Mouse (Mus musculus) hindbrain, embryonic 15.5 days (tissue): ENCODE measurements around the gene Coa4. TPM values are rescaled to one million over a fixed set of nuclear protein-coding genes. Genes with fewer than 3 reads are reported as not detected.
A peak's percentile ranks its signal among the peaks of the same experiment; 100 is the strongest.
"Not testable (repeated sequence)": the region's sequence is repeated elsewhere in the genome, so short reads cannot be mapped to it uniquely, and the experiment has no call there.

Experiments used
- ATAC-seq: fragments of 200-750 bp; cut with Nextera tagmentation; 2 replicates; pipeline ENCODE4 v1.8.0; 2017; ENCODE audit warnings: low read depth, moderate number of reproducible peaks, moderate TSS enrichment; ENCODE audit not compliant: low FRiP score
- H3K27ac ChIP-seq: fragments of 300-500 bp; sonication (generic); replicated peaks from 2 replicates; pipeline ENCODE4 v1.5.1; 2015; ENCODE audit warnings: mild to moderate bottlenecking, inconsistent platforms
- H3K27me3 ChIP-seq: fragments of 300-500 bp; sonication (generic); 2 replicates; pipeline ENCODE4 v1.6.1; 2015; ENCODE audit warnings: control low read depth, inconsistent platforms
- H3K36me3 ChIP-seq: fragments of 300-500 bp; sonication (generic); 2 replicates; pipeline ENCODE4 v1.6.1; 2015; ENCODE audit warnings: control low read depth, inconsistent platforms
- H3K4me1 ChIP-seq: fragments of 300-500 bp; sonication (generic); replicated peaks from 2 replicates; pipeline ENCODE4 v1.6.1; 2015; ENCODE audit warnings: control low read depth, inconsistent platforms
- H3K4me2 ChIP-seq: fragments of 300-500 bp; sonication (generic); 2 replicates; pipeline ENCODE4 v1.6.1; 2015; ENCODE audit warnings: moderate library complexity, mild to moderate bottlenecking, inconsistent platforms
- H3K4me3 ChIP-seq: fragments of 300-500 bp; sonication (generic); 2 replicates; pipeline ENCODE4 v1.5.1; 2015; ENCODE audit warnings: mild to moderate bottlenecking, inconsistent platforms
- H3K9ac ChIP-seq: fragments of 300-500 bp; sonication (generic); 2 replicates; pipeline ENCODE4 v1.6.1; 2015; ENCODE audit warnings: inconsistent platforms
- H3K9me3 ChIP-seq: fragments of 300-500 bp; sonication (generic); 2 replicates; pipeline ENCODE4 v1.6.1; 2016; ENCODE audit warnings: control low read depth, inconsistent platforms
- WGBS: fragments of 180-500 bp; shearing (Covaris S2); methylation state at CpG from one replicate; pipeline ENCODE4 v1.1.7; 2015; 5-methylcytosine and 5-hydroxymethylcytosine counted together
- polyA plus RNA-seq: library from polyadenylated mRNA; unstranded; fragments of >200 nt; fragmentation: Nextera tagmentation; extraction: Ambion mirVana; gene quantifications from 2 replicates; pipeline ENCODE4 v1.2.1, GENCODE M21; 2015

Gene Coa4
- polyA plus RNA-seq, 1 experiment from 2014 or later, result 17.8 TPM

- Histone ChIP-seq H3K4me3 (no peak overlapping the region), H3K4me2 (no peak overlapping the region), H3K9ac (no peak overlapping the region), H3K27ac (no peak overlapping the region), H3K36me3 (peaks cover 12% of the 10 kb centered on the region; the same call in 1 of the 2 replicates), H3K4me1 (peaks cover 6% of the 10 kb centered on the region; the same call in 1 of the 2 replicates), H3K27me3 (no peaks in the 10 kb centered on the region), H3K9me3 (no peaks in the 10 kb centered on the region)
- ATAC-seq, result no peak
- WGBS, result 86% methylated on average over 3 of the region's 3 CpGs
Measured at GRCm38 (mm10) chr7:100549796-100550195, 12.9 kb downstream of the Coa4 start.

GRCm38 (mm10) chr7:100550338-100551007 lies 13.6 kb downstream of the Coa4 start:
- no peak for ATAC-seq
- Histone ChIP-seq H3K27me3 (no peaks in the 10 kb centered on the region), H3K27ac (no peak overlapping the region), H3K9me3 (no peaks in the 10 kb centered on the region), H3K4me3 (no peak overlapping the region), H3K36me3 (peaks cover 12% of the 10 kb centered on the region; the same call in 1 of the 2 replicates), H3K4me2 (no peak overlapping the region), H3K4me1 (peaks cover 12% of the 10 kb centered on the region; the same call in 1 of the 2 replicates), H3K9ac (no peak overlapping the region)
- WGBS, result 52% methylated on average over 5 of the region's 5 CpGs

- H3K4me1 ChIP-seq, result peaks cover 16% of the 10 kb centered on the region; the same call in 1 of the 2 replicates
- H3K36me3 ChIP-seq, result no peaks in the 10 kb centered on the region
- H3K4me2 ChIP-seq, result no peak overlapping the region
- no peak for ATAC-seq
- H3K27ac ChIP-seq, result peak overlapping the region; percentile 80
- no peak overlapping the region for H3K4me3 ChIP-seq
- no peak overlapping the region for H3K9ac ChIP-seq
- no peaks in the 10 kb centered on the region for H3K9me3 ChIP-seq
- H3K27me3 ChIP-seq, result no peaks in the 10 kb centered on the region
- WGBS, result 58% methylated on average over 5 of the region's 5 CpGs
Measured at GRCm38 (mm10) chr7:100554939-100555338, 18.1 kb downstream of the Coa4 start.

GRCm38 (mm10) chr7:100555431-100555951 lies 18.6 kb downstream of the Coa4 start:
- H3K9me3 ChIP-seq, result no peaks in the 10 kb centered on the region
- WGBS, result 16% methylated on average over 13 of the region's 13 CpGs
- H3K27me3 ChIP-seq, result no peaks in the 10 kb centered on the region
- H3K36me3 ChIP-seq, result no peaks in the 10 kb centered on the region
- no peak overlapping the region; the same call in 1 of the 2 replicates for H3K9ac ChIP-seq
- ATAC-seq, result peak; percentile 92
- H3K4me3 ChIP-seq, result no peak overlapping the region
- peak overlapping the region; percentile 80 for H3K27ac ChIP-seq
- H3K4me2 ChIP-seq, result peak overlapping the region; percentile 2; the same call in 1 of the 2 replicates
- peaks cover 15% of the 10 kb centered on the region; the same call in 1 of the 2 replicates for H3K4me1 ChIP-seq

- ATAC-seq, result no peak
Measured at GRCm38 (mm10) chr7:100557241-100557640, 20.4 kb downstream of the Coa4 start.

GRCm38 (mm10) chr7:100559331-100559730 lies 22.5 kb downstream of the Coa4 start:
- WGBS, result 77% methylated on average over 4 of the region's 4 CpGs
- H3K4me3 ChIP-seq, result no peak overlapping the region
- H3K4me1 ChIP-seq, result peaks cover 17% of the 10 kb centered on the region; the same call in 1 of the 2 replicates
- H3K4me2 ChIP-seq, result no peak overlapping the region
- ATAC-seq, result no peak
- no peaks in the 10 kb centered on the region for H3K36me3 ChIP-seq
- no peaks in the 10 kb centered on the region for H3K9me3 ChIP-seq
- no peak overlapping the region for H3K27ac ChIP-seq
- H3K9ac ChIP-seq, result no peak overlapping the region
- H3K27me3 ChIP-seq, result no peaks in the 10 kb centered on the region

More at GRCm38 (mm10) chr7:100557241-100557640, 20.4 kb downstream of the Coa4 start:
- Histone ChIP-seq H3K27ac (no peak overlapping the region), H3K4me2 (no peak overlapping the region), H3K4me1 (peaks cover 16% of the 10 kb centered on the region; the same call in 1 of the 2 replicates), H3K4me3 (no peak overlapping the region), H3K9ac (no peak overlapping the region), H3K27me3 (no peaks in the 10 kb centered on the region), H3K36me3 (no peaks in the 10 kb centered on the region), H3K9me3 (no peaks in the 10 kb centered on the region)
- 89% methylated on average over 5 of the region's 5 CpGs for WGBS

GRCm38 (mm10) chr7:100561861-100562587 lies 25.2 kb downstream of the Coa4 start:
- no peaks in the 10 kb centered on the region for H3K9me3 ChIP-seq
- H3K4me3 ChIP-seq, result no peak overlapping the region
- H3K4me1 ChIP-seq, result 0 out of 2 replicates have a peak, but pooled peaks cover 5% of the 10 kb centered on the region
- H3K27me3 ChIP-seq, result no peaks in the 10 kb centered on the region
- H3K27ac ChIP-seq, result peak overlapping the region; percentile 61
- no peak overlapping the region for H3K9ac ChIP-seq
- 64% methylated on average over 11 of the region's 11 CpGs for WGBS
- no peak overlapping the region for H3K4me2 ChIP-seq
- peak; percentile 48; the same call in 1 of the 2 replicates for ATAC-seq
- 0 out of 2 replicates have a peak, but pooled peaks cover 2% of the 10 kb centered on the region for H3K36me3 ChIP-seq

GRCm38 (mm10) chr7:100567238-100567637 lies 30.4 kb downstream of the Coa4 start:
- not testable (repeated sequence) for H3K9me3 ChIP-seq, H3K4me1 ChIP-seq, ATAC-seq, H3K36me3 ChIP-seq, H3K9ac ChIP-seq, H3K27me3 ChIP-seq, H3K4me2 ChIP-seq, H3K4me3 ChIP-seq, H3K27ac ChIP-seq
- 73% methylated on average over 5 of the region's 5 CpGs for WGBS

GRCm38 (mm10) chr7:100569907-100570306 lies 33.0 kb downstream of the Coa4 start:
- H3K4me3 ChIP-seq, result no peak overlapping the region
- ATAC-seq, result no peak

GRCm38 (mm10) chr7:100570930-100571715 lies 34.3 kb downstream of the Coa4 start:
- H3K9ac ChIP-seq, result no peak overlapping the region
- H3K9me3 ChIP-seq, result no peaks in the 10 kb centered on the region
- H3K4me1 ChIP-seq, result no peaks in the 10 kb centered on the region
- no peak overlapping the region for H3K4me2 ChIP-seq
- H3K27ac ChIP-seq, result no peak overlapping the region
- WGBS, result 89% methylated on average over 3 of the region's 3 CpGs
- no peak overlapping the region for H3K4me3 ChIP-seq
- H3K27me3 ChIP-seq, result no peaks in the 10 kb centered on the region
- no peak for ATAC-seq
- H3K36me3 ChIP-seq, result peaks cover 4% of the 10 kb centered on the region; the same call in 1 of the 2 replicates

More at GRCm38 (mm10) chr7:100569907-100570306, 33.0 kb downstream of the Coa4 start:
- H3K27me3 ChIP-seq, result no peaks in the 10 kb centered on the region
- H3K9ac ChIP-seq, result no peak overlapping the region
- no peak overlapping the region for H3K27ac ChIP-seq
- no peaks in the 10 kb centered on the region for H3K4me1 ChIP-seq
- H3K4me2 ChIP-seq, result no peak overlapping the region
- peaks cover 4% of the 10 kb centered on the region; the same call in 1 of the 2 replicates for H3K36me3 ChIP-seq
- no peaks in the 10 kb centered on the region for H3K9me3 ChIP-seq

GRCm38 (mm10) chr7:100572061-100572460 lies 35.2 kb downstream of the Coa4 start:
- 84% methylated on average over 4 of the region's 4 CpGs for WGBS

More at GRCm38 (mm10) chr7:100572061-100572460, 35.2 kb downstream of the Coa4 start:
- no peak overlapping the region for H3K4me3 ChIP-seq
- H3K9me3 ChIP-seq, result no peaks in the 10 kb centered on the region
- peaks cover 3% of the 10 kb centered on the region; the same call in 1 of the 2 replicates for H3K36me3 ChIP-seq
- no peak overlapping the region for H3K4me2 ChIP-seq
- H3K4me1 ChIP-seq, result no peaks in the 10 kb centered on the region
- H3K9ac ChIP-seq, result no peak overlapping the region
- ATAC-seq, result no peak
- no peaks in the 10 kb centered on the region for H3K27me3 ChIP-seq
- H3K27ac ChIP-seq, result no peak overlapping the region
